Mouse (Mus musculus): ENCODE data around the gene Cwf19l1.

The Cwf19l1 gene

GRCm38 (mm10) chr19:44060226-44060625 lies 75.5 kb downstream of the Cwf19l1 start:
- no peak for DNase-seq (ENCODE audit: low read depth, low spot score)

Data from embryo, embryonic 11.5 days (tissue).